Mouse (Mus musculus) gastrocnemius, adult 18-20 months (tissue): ENCODE measurements around the gene Notum. TPM values are rescaled to one million over a fixed set of nuclear protein-coding genes. Genes with fewer than 3 reads are reported as not detected.

Source experiments
- DNase-seq: peaks from one replicate; pipeline ENCODE4 v3.0.0; 2021; ENCODE audit warnings: low spot score
- microRNA-seq: library from miRNA; unstranded; fragments of <30 nt; microRNA quantifications from one replicate; pipeline ENCODE4 v1.2.0, GENCODE M21; 2021
- total RNA-seq, 2 experiments: library from RNA; stranded (reverse); gene quantifications; 2 replicates each; pipeline ENCODE4 v1.2.3; 2021

Gene Notum
- total RNA-seq, 2 experiments from 2014 or later: not detected

- no peak for DNase-seq
These were observed 42.1 kb downstream of the Notum start for GRCm38 (mm10) chr11:120618619-120619535.

GRCm38 (mm10) chr11:120617519-120618112, 43.4 kb downstream of the Notum start, which contains the start of gene Pcyt2:
Pcyt2 (minus strand) TSS chr11:120617936.
- peak; percentile 92 for DNase-seq

GRCm38 (mm10) chr11:120616617-120617294, 44.2 kb downstream of the Notum start:
- no peak for DNase-seq

GRCm38 (mm10) chr11:120615606-120616203, 45.3 kb downstream of the Notum start:
- no peak for DNase-seq

GRCm38 (mm10) chr11:120615167-120615566, 45.8 kb downstream of the Notum start:
- DNase-seq: no peak

- DNase-seq: no peak
These were observed 47.0 kb downstream of the Notum start for GRCm38 (mm10) chr11:120613976-120614375.

GRCm38 (mm10) chr11:120613481-120613972, 47.4 kb downstream of the Notum start:
- no peak for DNase-seq

GRCm38 (mm10) chr11:120612763-120613162, 48.2 kb downstream of the Notum start:
- DNase-seq: peak; percentile 81

- no peak for DNase-seq
These were observed 50.4 kb downstream of the Notum start for GRCm38 (mm10) chr11:120610477-120611046.

GRCm38 (mm10) chr11:120609250-120609649, 51.7 kb downstream of the Notum start:
- no peak for DNase-seq

- no peak for DNase-seq
These were observed 52.5 kb downstream of the Notum start, which contains the start of gene Npb for GRCm38 (mm10) chr11:120608241-120609034. Npb (plus strand) TSS chr11:120608477.

GRCm38 (mm10) chr11:120606764-120607163, 54.2 kb downstream of the Notum start:
- DNase-seq: no peak

GRCm38 (mm10) chr11:120605667-120606066, 55.3 kb downstream of the Notum start:
- no peak for DNase-seq

Small RNA genes lying within 50 kb of the gene (microRNA-seq; reads per million reads assigned to microRNA genes)
- gene Mir6936: not detected

Other genes with a start within 250 kb of the Notum start
- gene Nploc4, start 223.5 kb downstream of the Notum start, total RNA-seq: 100 to 1,000 TPM in 1 of 2 experiments, 10 to 100 TPM in 1; 84.6 to 100 TPM
- gene Tspan10, start 218.5 kb downstream of the Notum start, total RNA-seq: under 1 TPM in 1 of 2 experiments, not detected in 1; 0.57 TPM
- gene Pde6g, start 207.7 kb downstream of the Notum start, total RNA-seq: under 1 TPM; 0.33 to 0.39 TPM
- 10 to 100 TPM; 18.9 to 24.7 TPM for gene Oxld1, start 203.1 kb downstream of the Notum start, total RNA-seq
- 1 to 10 TPM; 5.7 to 6.2 TPM for gene Ccdc137, start 203.1 kb downstream of the Notum start, total RNA-seq
- gene Arl16, start 193.6 kb downstream of the Notum start, total RNA-seq: 1 to 10 TPM; 4.3 to 6.2 TPM
- 100 to 1,000 TPM; 130 to 136 TPM for gene Mrpl12, start 176.6 kb downstream of the Notum start, total RNA-seq
- 1 to 10 TPM; 3.3 to 4.5 TPM for gene Slc25a10, start 169.3 kb downstream of the Notum start, total RNA-seq
- gene Gcgr, start 130.5 kb downstream of the Notum start, total RNA-seq: under 1 TPM in 1 of 2 experiments, not detected in 1; 0.45 TPM
- gene Mcrip1, start 111.4 kb downstream of the Notum start, total RNA-seq: 10 to 100 TPM; 18.4 to 22.7 TPM
- 100 to 1,000 TPM; 140 to 577 TPM for gene Ppp1r27, start 110.0 kb downstream of the Notum start, total RNA-seq
- 100 to 1,000 TPM; 188 to 221 TPM for gene P4hb, start 87.9 kb downstream of the Notum start, total RNA-seq
- gene Arhgdia, start 79.6 kb downstream of the Notum start, total RNA-seq: 10 to 100 TPM; 71.0 to 89.8 TPM
- 10 to 100 TPM; 42.8 to 48.6 TPM for gene Alyref, start 62.8 kb downstream of the Notum start, total RNA-seq
- gene Anapc11, start 62.8 kb downstream of the Notum start, total RNA-seq: 10 to 100 TPM; 45.9 to 52.1 TPM
- gene Npb, start 52.7 kb downstream of the Notum start, total RNA-seq: not detected
- 10 to 100 TPM; 26.1 to 27.7 TPM for gene Pcyt2, start 43.2 kb downstream of the Notum start, total RNA-seq
- 1 to 10 TPM; 3.6 to 4.2 TPM for gene Sirt7, start 35.9 kb downstream of the Notum start, total RNA-seq
- 10 to 100 TPM; 50.2 to 58.8 TPM for gene Mafg, start 27.6 kb downstream of the Notum start, total RNA-seq
- gene Pycr1, start 17.4 kb downstream of the Notum start, total RNA-seq: 1 to 10 TPM; 2.8 to 3.2 TPM
- 100 to 1,000 TPM; 124 to 137 TPM for gene Myadml2, start 13.0 kb downstream of the Notum start, total RNA-seq
- 10 to 100 TPM; 31.1 to 33.4 TPM for gene Aspscr1, start 11.8 kb upstream of the Notum start, total RNA-seq
- 10 to 100 TPM; 24.2 to 32.0 TPM for gene Cenpx, start 52.6 kb upstream of the Notum start, total RNA-seq
- gene Lrrc45, start 52.8 kb upstream of the Notum start, total RNA-seq: 1 to 10 TPM; 2.3 to 3.0 TPM
- gene Rac3, start 60.3 kb upstream of the Notum start, total RNA-seq: 1 to 10 TPM in 1 of 2 experiments, under 1 TPM in 1; 0.95 to 1.3 TPM
- 1 to 10 TPM; 8.2 to 9.6 TPM for gene Dcxr, start 66.1 kb upstream of the Notum start, total RNA-seq
- 10 to 100 TPM; 11.6 to 16.9 TPM for gene Cbr2, start 70.9 kb upstream of the Notum start, total RNA-seq
- 10 to 100 TPM; 20.4 to 22.2 TPM for gene Hmga1b, start 101.6 kb upstream of the Notum start, total RNA-seq
- 10 to 100 TPM; 12.6 to 13.0 TPM for gene Rfng, start 123.0 kb upstream of the Notum start, total RNA-seq
- gene Gps1, start 123.1 kb upstream of the Notum start, total RNA-seq: 10 to 100 TPM; 62.5 to 63.3 TPM
- 10 to 100 TPM; 27.6 to 28.6 TPM for gene Dus1l, start 135.2 kb upstream of the Notum start, total RNA-seq
- gene Fasn, start 163.4 kb upstream of the Notum start, total RNA-seq: 10 to 100 TPM; 11.4 to 17.1 TPM